ENCODE assay signal across 30 mouse cellular contexts in the genomic region with DNA sequence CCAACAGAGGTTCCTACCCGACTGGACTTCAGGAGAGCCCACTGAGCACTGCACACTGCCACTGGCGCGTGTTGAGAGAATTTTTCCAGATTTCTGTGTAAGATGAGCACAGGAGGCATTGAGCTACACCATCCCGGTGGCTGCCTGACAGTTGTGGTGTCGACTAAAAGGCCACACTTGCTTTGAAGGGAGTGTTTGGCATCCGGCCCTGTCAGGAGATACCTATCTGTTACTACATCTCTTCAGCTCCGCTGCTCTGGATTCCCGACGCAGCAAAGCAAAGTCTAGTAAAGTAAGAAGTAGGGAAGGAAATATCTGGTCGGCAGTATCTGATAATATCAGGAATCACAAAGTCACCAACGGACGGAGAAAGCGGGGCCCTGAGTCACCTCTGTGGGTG. TPM values are rescaled to one million over a fixed set of nuclear protein-coding genes. Genes with fewer than 3 reads are reported as not detected.
DNase-seq lines count a peak whose midpoint lies in the region; ATAC-seq and TF ChIP-seq lines count a peak whose summit lies in the region.
"Had no signal": no experiment of that assay in that cellular context is flagged by ENCODE, and none has a peak within 500 bp of the region (broad histone marks: within the 10 kb centered on the region; RNA-seq: fewer than 3 reads in every experiment).

No protein-coding gene starts in this region.

- peaks cover 38% of the 10 kb centered on the region for H3K4me1 ChIP-seq in G1E (ENCODE audit: insufficient read depth, low read depth, low read length)

- H3K9me3 ChIP-seq in G1E (replicated peaks): peaks cover 5% of the 10 kb centered on the region; the same call in 1 of the 2 replicates
- H3K9me3 ChIP-seq: embryonic facial prominence, embryonic 13.5 days; embryonic facial prominence, embryonic 15.5 days; forebrain, embryonic 10.5 days; forebrain, embryonic 12.5 days had no signal

- H3K27ac ChIP-seq in left cerebral cortex, adult 2 months: no peak overlapping the region
- H3K27ac ChIP-seq: embryonic facial prominence, embryonic 13.5 days; embryonic facial prominence, embryonic 15.5 days; forebrain, embryonic 10.5 days; forebrain, embryonic 12.5 days had no signal

- peak; percentile 52 for DNase-seq in thymus, postnatal 0 days (ENCODE audit: low spot score)
- DNase-seq in thymus, adult 18-20 months: no peak
- peak; percentile 75 for DNase-seq in 416B (ENCODE audit: low read depth)
- no peak for DNase-seq in G1E (ENCODE audit: low spot score)
- DNase-seq in naive thymus-derived CD4-positive, alpha-beta T cell, adult 2 months (ENCODE audit: low read depth): peak; percentile 26
- no peak for DNase-seq in left cerebral cortex, adult 2 months (ENCODE audit: extremely low spot score in 1 of 2, low spot score in 2 of 2)
- no peak for DNase-seq in heart, postnatal 10 days
- DNase-seq: adrenal gland, adult 8-10 months; adrenal gland, postnatal 14 days; B cell, adult 2 months; cerebellum, adult 11 months; cerebellum, adult 18-20 months; cerebellum, adult 8-10 months; cerebellum, adult 9-11 months; cerebellum, postnatal 14 days; cerebellum, postnatal 36 days; embryo, embryonic 11 days had no signal

- no peak overlapping the region for H3K4me3 ChIP-seq in G1E (ENCODE audit: low read depth, low read length)
- H3K4me3 ChIP-seq in left cerebral cortex, adult 2 months: no peak overlapping the region
- H3K4me3 ChIP-seq: embryonic facial prominence, embryonic 13.5 days; embryonic facial prominence, embryonic 15.5 days; erythroblast, embryonic 14.5 days; forebrain, embryonic 10.5 days; forebrain, embryonic 12.5 days had no signal

- intact Hi-C loops in left cerebral cortex, adult 2 months (cut with DNase I): loop anchor here (5.0 kb wide), 1 partner anchor 33 kb away; no protein-coding TSS in a partner anchor
- intact Hi-C loops in heart, postnatal 10 days (cut with DNase I): loop anchor here (5.0 kb wide), 1 partner anchor 318 kb away; no protein-coding TSS in a partner anchor

- ATAC-seq in G1E (ENCODE audit: extremely low read depth, insufficient number of reproducible peaks, low FRiP score, poor library complexity, severe bottlenecking): 0 out of 2 replicates have a peak, but pooled peaks have one; percentile 6
- ATAC-seq: activated CD4-positive, CD25-positive, alpha-beta regulatory T cell, adult 4 months; CD4-positive, CD25-positive, alpha-beta regulatory T cell, adult 4 months; forebrain, embryonic 14.5 days; forebrain, embryonic 16.5 days; Patski had no signal

- H3K36me3 ChIP-seq in G1E (replicated peaks): peaks cover 65% of the 10 kb centered on the region

- no peak for TF ChIP-seq CTCF in G1E (IDR thresholded peaks at IDR 0.05; ENCODE audit: low read depth, low read length)
- TF ChIP-seq CTCF in left cerebral cortex, adult 2 months (IDR thresholded peaks at IDR 0.05): no peak

- H3K27me3 ChIP-seq in G1E (ENCODE audit: insufficient read depth, low read length): no peaks in the 10 kb centered on the region
- H3K27me3 ChIP-seq: CH12.LX; embryonic facial prominence, embryonic 13.5 days; embryonic facial prominence, embryonic 15.5 days; forebrain, embryonic 12.5 days; Patski had no signal

RNA-seq across cellular contexts. Expression of a gene that starts 4.4 kb away (rescaled TPM):
- 9.0 and 10.4 TPM in 2 replicates for polyA plus RNA-seq in thymus, postnatal 0 days (2015; fragmentation: Nextera tagmentation; extraction: Ambion mirVana)
- 128 and 135 TPM in 2 replicates for total RNA-seq in G1E (2014; fragmentation: Nextera tagmentation)
- total RNA-seq in G1E (2017): 59.3 and 62.0 TPM in 2 replicates
- polyA plus RNA-seq in G1E (2012): 21.1 and 22.0 TPM in 2 replicates
- total RNA-seq in left cerebral cortex, adult 2 months (2021): 10 to 100 TPM; 50.1 to 50.3 TPM
- 10 to 100 TPM; 19.4 to 21.1 TPM for total RNA-seq in heart, postnatal 10 days (2021)

RNA-seq across cellular contexts. Expression of a gene that starts 4.8 kb away (rescaled TPM):
- 34.4 and 36.6 TPM in 2 replicates for polyA plus RNA-seq in thymus, postnatal 0 days (2015; fragmentation: Nextera tagmentation; extraction: Ambion mirVana)
- total RNA-seq in G1E (2014; fragmentation: Nextera tagmentation) (34.6 and 37.2 TPM in 2 replicates), G1E (2017) (37.2 and 38.9 TPM in 2 replicates)
- polyA plus RNA-seq in G1E (2012): 2.9 and 3.3 TPM in 2 replicates
- total RNA-seq in left cerebral cortex, adult 2 months (2021): 10 to 100 TPM; 26.0 to 26.2 TPM
- 10 to 100 TPM in 1 of 2 experiments, 1 to 10 TPM in 1; 7.7 to 11.1 TPM for total RNA-seq in heart, postnatal 10 days (2021)

RNA-seq across cellular contexts. Expression of a gene that starts 16.3 kb away (rescaled TPM):
- 0.17 and 0.41 TPM in 2 replicates for polyA plus RNA-seq in thymus, postnatal 0 days (2015; fragmentation: Nextera tagmentation; extraction: Ambion mirVana)
- 1.4 and 3.7 TPM in 2 replicates for total RNA-seq in G1E (2014; fragmentation: Nextera tagmentation)
- 0.23 and 0.44 TPM in 2 replicates for total RNA-seq in G1E (2017)
- 0.18 and 0.19 TPM in 2 replicates for polyA plus RNA-seq in G1E (2012)
- under 1 TPM; 0.25 to 0.68 TPM for total RNA-seq in left cerebral cortex, adult 2 months (2021)
- not detected for total RNA-seq in heart, postnatal 10 days (2021)
- total RNA-seq: common myeloid progenitor, adult 5-6 weeks had no signal
- polyA plus RNA-seq: embryonic facial prominence, embryonic 11.5 days; erythroblast, embryonic 14.5 days; Patski had no signal

Comparison
In these comparisons a context has a peak if more than half of its experiments do, and no peak if none do; other contexts are left out.
1. DNase-seq: peak in thymus, postnatal 0 days (single experiment), 416B (single experiment) and naive thymus-derived CD4-positive, alpha-beta T cell, adult 2 months (single experiment); none in thymus, adult 18-20 months (0 of 2), G1E (single experiment), left cerebral cortex, adult 2 months (0 of 2) and heart, postnatal 10 days (0 of 2).